Mouse (Mus musculus) T-helper 17 cell (primary cell): ENCODE results near the gene Cbl.

Experiments used
- in situ Hi-C, 2 experiments: fragments of 300-600 bp; cut with MboI, MseI; formaldehyde crosslinking; loops; 1 replicate in 1 of 2; 2 replicates in 1 of 2; pipeline ENCODE4 v1.15.1; 2025; ENCODE audit warnings: high pct_unique_total_duplicates in 2 of 2

Gene Cbl

DNA sequence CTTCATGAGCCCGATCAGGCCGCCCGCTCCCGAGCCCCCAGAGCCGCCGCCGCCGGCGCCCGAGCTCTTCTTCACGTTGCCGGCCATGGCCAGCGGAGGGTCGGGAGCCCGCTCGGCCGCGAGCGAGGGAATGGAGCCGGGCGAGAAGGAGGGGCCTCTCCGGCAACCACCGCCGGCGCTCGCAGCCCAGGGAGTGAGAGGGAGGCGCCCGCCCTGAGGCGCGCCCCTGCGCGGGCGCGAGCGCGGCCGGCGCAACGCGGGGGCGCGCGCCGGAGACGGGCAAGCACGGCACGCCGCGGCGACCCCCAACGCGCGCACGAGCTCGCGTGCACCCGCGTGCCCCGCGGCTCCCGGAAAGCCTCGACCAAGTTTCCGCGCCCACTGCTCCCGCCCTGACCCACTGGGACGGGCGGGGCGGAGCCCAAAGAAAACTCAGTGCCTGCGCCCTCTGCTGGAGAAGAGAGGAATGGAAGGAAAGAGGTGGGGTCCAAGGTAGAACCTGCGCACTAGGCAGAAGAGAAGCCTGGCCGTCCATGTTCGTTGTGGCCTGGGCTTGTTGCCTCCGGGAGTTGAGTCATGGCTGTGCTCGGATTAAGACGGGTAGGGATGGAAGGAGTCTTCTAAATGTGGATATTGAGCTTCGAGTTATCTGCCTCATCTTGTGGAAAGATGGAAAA, at the start of gene Cbl:
TSS of gene Cbl (minus strand) at position 248 of the 677 bp plus-strand sequence.
- in situ Hi-C loops, result loop anchor here in 1 of 2 experiments (5.0 kb wide), 1 partner anchor 57 kb away; no protein-coding TSS in a partner anchor

GRCm38 (mm10) chr9:44283183-44283582, 49.3 kb upstream of the Cbl start:
- in situ Hi-C loops, result no loop called here

GRCm38 (mm10) chr9:44269973-44270372, 36.1 kb upstream of the Cbl start:
- in situ Hi-C loops, result loop anchor here (10.0 to 25.0 kb wide), 3 partner anchors 708 to 1175 kb away; no protein-coding TSS in a partner anchor

- in situ Hi-C loops, result loop anchor here in 1 of 2 experiments (25.0 kb wide), 1 partner anchor 707 kb away; no protein-coding TSS in a partner anchor
Observed at GRCm38 (mm10) chr9:44269077-44269476, 35.2 kb upstream of the Cbl start.

- in situ Hi-C loops, result loop anchor here in 1 of 2 experiments (25.0 kb wide), 1 partner anchor 706 kb away; no protein-coding TSS in a partner anchor
Observed at GRCm38 (mm10) chr9:44268432-44268831, 34.6 kb upstream of the Cbl start, which contains the start of gene Nlrx1. Nlrx1 (minus strand) TSS chr9:44268599.

DNA sequence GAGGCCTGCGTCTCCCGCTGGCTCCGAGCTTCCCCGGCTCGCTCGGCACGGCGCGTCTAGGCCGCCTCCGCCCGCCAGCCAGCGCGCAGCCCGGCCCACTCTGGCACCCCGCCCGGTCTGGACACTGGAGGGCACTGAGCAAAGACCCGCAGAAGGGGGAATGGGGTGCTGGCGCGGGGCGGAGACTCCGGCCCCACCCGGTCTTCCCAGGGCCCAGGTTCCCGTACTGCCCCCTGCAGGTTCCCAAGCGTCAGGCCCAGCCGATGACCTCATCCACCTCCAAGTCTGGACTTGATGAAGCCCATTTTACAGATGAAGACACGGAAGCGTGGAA, 34.1 kb upstream of the Cbl start:
- in situ Hi-C loops, result loop anchor here in 1 of 2 experiments (25.0 kb wide), 1 partner anchor 706 kb away; no protein-coding TSS in a partner anchor

- in situ Hi-C loops, result loop anchor here in 1 of 2 experiments (25.0 kb wide), 1 partner anchor 705 kb away; no protein-coding TSS in a partner anchor
Observed at GRCm38 (mm10) chr9:44267319-44268026, 33.6 kb upstream of the Cbl start.

GRCm38 (mm10) chr9:44266478-44267226, 32.8 kb upstream of the Cbl start:
- in situ Hi-C loops, result loop anchor here in 1 of 2 experiments (25.0 kb wide), 1 partner anchor 704 kb away; no protein-coding TSS in a partner anchor

DNA sequence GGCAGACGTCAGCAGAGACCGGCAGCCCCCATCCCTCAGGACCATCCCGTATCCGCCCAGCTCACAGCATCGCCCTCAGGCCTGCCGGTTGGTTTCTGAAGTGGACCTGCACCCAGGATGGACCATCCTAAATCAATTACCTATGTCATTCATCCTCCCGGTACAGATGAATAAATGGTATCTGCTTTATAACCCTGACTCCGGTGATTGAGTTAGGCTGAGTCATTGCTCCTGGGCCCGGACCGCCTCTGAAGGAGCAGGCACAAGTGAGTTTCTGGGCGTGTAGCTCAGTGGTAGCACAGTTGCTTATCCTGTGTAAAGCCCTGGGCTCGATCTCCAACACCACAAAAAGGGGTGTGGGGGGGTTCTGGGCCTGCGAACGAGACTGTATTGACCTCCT, 27.5 kb upstream of the Cbl start:
- in situ Hi-C loops, result loop anchor here in 1 of 2 experiments (5.0 to 25.0 kb wide), 2 partner anchors 129 to 699 kb away; partner anchors contain the start of gene Mcam

DNA sequence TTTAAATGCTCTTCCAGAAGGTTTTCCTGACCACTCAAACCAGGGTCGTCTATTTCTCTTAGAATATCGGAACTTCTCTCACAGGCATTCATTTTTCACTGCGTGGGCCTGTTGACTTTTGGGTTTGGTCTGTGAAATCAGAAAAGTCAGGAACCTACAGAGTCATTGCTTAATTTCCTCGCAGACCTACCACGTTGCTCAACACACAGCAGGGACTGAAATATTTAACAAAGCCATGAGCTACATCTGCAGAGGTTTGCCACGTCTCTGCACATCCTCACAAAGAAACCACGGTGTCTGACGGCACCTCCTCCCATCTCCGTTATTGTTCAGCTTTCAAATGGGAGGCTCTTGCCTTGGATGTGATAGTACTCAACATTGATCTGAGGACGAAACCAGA, 25.2 kb upstream of the Cbl start:
- in situ Hi-C loops, result loop anchor here in 1 of 2 experiments (25.0 kb wide), 1 partner anchor 697 kb away; no protein-coding TSS in a partner anchor

GRCm38 (mm10) chr9:44256213-44256612, 22.4 kb upstream of the Cbl start:
- in situ Hi-C loops, result loop anchor here in 1 of 2 experiments (25.0 kb wide), 1 partner anchor 694 kb away; no protein-coding TSS in a partner anchor

DNA sequence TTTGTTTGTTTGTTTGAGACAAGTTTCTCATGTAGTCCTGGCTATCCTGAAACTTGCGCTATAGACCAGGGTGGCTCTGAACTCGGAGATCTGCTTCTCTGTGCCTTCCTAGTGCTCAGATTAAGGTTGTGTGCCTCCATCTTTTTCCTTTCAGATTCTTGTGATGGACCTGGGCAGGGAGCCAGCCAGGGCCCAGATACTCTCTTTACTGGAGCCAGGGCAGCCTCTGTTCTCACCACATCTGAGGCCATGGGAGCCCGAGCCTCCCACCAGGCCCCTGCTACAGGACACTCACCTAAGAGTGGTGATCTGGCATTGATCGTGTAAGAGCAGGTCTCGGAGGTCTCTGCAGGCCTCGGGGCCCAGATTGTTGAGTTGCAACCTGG, 21.3 kb upstream of the Cbl start:
- in situ Hi-C loops, result loop anchor here in 1 of 2 experiments (25.0 kb wide), 1 partner anchor 693 kb away; no protein-coding TSS in a partner anchor

GRCm38 (mm10) chr9:44254508-44255135, 20.8 kb upstream of the Cbl start:
- in situ Hi-C loops, result loop anchor here in 1 of 2 experiments (25.0 kb wide), 1 partner anchor 692 kb away; no protein-coding TSS in a partner anchor

- in situ Hi-C loops, result loop anchor here in 1 of 2 experiments (25.0 kb wide), 1 partner anchor 691 kb away; no protein-coding TSS in a partner anchor
Observed at GRCm38 (mm10) chr9:44253441-44253840, 19.6 kb upstream of the Cbl start.

DNA sequence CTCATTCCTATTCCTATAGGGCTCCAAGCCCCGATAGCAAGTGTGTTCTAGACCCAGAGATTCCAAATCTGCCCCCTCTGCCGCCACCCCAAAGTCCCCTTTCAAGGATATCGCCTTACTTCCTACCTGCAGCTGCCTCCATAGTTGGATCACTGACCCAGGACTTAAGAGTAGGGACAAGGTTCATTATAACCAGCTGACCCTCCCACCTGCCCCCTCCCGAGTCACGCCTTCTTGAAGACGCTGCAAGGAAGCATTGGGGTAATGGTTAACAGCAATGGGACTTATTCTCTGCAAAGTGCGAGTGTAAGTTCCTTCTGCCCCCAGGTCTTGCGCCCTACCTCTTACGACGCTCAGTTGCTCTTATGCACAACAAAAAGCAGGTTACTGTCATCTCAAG, 17.5 kb upstream of the Cbl start, which contains the start of gene Pdzd3:
TSS of gene Pdzd3 (minus strand) at position 158 of the 400 bp plus-strand sequence.
- in situ Hi-C loops, result loop anchor here in 1 of 2 experiments (25.0 kb wide), 1 partner anchor 689 kb away; no protein-coding TSS in a partner anchor

DNA sequence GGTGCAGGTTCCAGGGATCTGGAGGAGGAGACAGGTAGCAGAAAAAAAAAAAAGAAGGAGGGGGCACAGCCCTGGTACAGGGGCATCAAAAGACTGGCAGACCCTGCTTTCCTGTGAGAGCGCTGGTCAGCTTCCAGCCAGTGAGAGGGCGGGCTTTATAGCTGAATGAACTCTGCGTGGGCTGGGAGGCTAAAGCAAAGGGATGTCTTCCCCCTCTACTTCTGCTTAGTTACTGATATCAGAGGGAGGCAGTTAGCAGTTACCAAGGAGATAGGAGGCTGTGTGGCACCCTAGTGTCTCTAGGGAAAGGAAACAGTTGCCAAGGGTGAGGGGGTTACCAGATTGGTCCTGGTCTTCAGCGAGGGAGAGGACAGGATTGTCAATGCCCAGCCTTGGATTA, 16.6 kb upstream of the Cbl start:
- in situ Hi-C loops, result loop anchor here in 1 of 2 experiments (25.0 kb wide), 1 partner anchor 688 kb away; no protein-coding TSS in a partner anchor

- in situ Hi-C loops, result loop anchor here in 1 of 2 experiments (25.0 kb wide), 1 partner anchor 687 kb away; no protein-coding TSS in a partner anchor
Observed at GRCm38 (mm10) chr9:44249181-44250146, 15.6 kb upstream of the Cbl start.

DNA sequence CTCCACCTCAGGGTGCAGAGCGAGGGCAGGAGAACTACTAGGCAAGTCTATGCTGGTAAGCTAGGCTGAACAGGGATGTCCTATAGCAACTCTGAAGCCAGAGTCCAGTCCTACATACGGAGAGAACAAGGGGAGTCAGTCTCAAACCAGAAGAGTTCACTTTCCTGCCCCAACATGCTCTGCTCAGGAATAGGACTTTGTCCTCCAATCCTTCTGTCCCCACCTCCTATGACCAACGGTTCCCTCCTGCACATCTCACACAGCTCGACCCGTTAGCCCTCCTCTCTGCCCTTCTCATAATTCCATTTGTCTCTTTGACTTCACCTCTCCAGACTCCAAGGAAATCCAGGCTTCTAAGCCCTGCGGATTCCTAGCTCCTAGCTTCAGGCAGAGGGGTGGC, 14.1 kb upstream of the Cbl start:
- in situ Hi-C loops, result no loop called here

GRCm38 (mm10) chr9:44243621-44244020, 9.8 kb upstream of the Cbl start:
- in situ Hi-C loops, result loop anchor here (5.0 kb wide), 3 partner anchors 36 to 114 kb away; no protein-coding TSS in a partner anchor
